ENCODE assay signal across 14 mouse cellular contexts in genomic region chr2:172843903-172844302, GRCm38 (mm10).
"Had no signal": no experiment of that assay in that cellular context is flagged by ENCODE, and none has a peak within 500 bp of the region (broad histone marks: within the 10 kb centered on the region; RNA-seq: fewer than 3 reads in every experiment).

No protein-coding gene starts in this region.

- H3K9me3 ChIP-seq: limb, embryonic 13.5 days; midbrain, embryonic 12.5 days; neural tube, embryonic 13.5 days; stomach, embryonic 15.5 days had no signal

- H3K4me3 ChIP-seq: limb, embryonic 13.5 days; midbrain, embryonic 12.5 days; neural tube, embryonic 13.5 days; stomach, embryonic 15.5 days had no signal

- H3K9ac ChIP-seq: limb, embryonic 13.5 days; liver, embryonic 14.5 days; midbrain, embryonic 12.5 days; neural tube, embryonic 13.5 days; stomach, embryonic 15.5 days had no signal

- H3K27ac ChIP-seq: kidney, postnatal 0 days; liver, embryonic 14.5 days; midbrain, embryonic 12.5 days; neural tube, embryonic 13.5 days; stomach, embryonic 15.5 days had no signal

- H3K36me3 ChIP-seq: limb, embryonic 13.5 days; midbrain, embryonic 12.5 days; neural tube, embryonic 13.5 days; stomach, embryonic 15.5 days had no signal

- DNase-seq: kidney, postnatal 36 days; layer of hippocampus, adult 9-11 months; layer of hippocampus, postnatal 36 days; lung, adult 18-20 months; retina, postnatal 1 day; thymus, adult 2 months; thymus, postnatal 36 days had no signal

- H3K27me3 ChIP-seq: limb, embryonic 13.5 days; midbrain, embryonic 12.5 days; neural tube, embryonic 13.5 days; stomach, embryonic 15.5 days had no signal

- H3K4me2 ChIP-seq: limb, embryonic 13.5 days; midbrain, embryonic 12.5 days; neural tube, embryonic 13.5 days; stomach, embryonic 15.5 days had no signal

- ATAC-seq: midbrain, embryonic 16.5 days had no signal
